Comparison of ENCODE assay signal across 1 mouse cellular context in the genomic region with DNA sequence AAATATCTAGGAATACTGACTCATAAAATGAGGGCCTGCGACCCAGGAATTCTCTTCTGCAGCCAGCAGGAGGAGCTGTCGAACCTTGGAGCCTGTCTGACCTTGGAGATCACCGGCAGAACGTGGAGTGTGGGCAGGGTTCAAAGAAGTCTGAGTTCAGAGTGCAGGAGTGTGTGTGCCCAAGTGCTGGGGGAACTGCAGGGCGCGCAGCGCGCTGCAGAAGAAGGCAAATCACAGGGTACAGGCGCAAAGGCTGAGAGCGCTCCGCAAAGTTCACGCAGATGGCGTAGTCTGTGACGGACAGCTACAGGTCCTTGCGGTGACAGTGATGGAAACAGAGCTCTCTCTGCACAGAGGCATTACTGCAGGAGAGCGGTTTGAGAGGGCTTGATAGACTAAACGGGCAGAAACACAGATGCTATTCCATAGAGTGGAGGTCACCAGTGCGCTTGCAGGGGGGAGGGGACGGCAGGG.
TF ChIP-seq lines count a peak whose summit lies in the region.

No protein-coding gene starts in this region.

TF ChIP-seq in myocyte, 11 proteins besides CTCF, POLR2A, EP300 and RAD21:
- TF ChIP-seq TCF3 (IDR thresholded peaks at IDR 0.05; ENCODE audit: insufficient read length, low read depth) (no peak), E2F4 (IDR thresholded peaks at IDR 0.05; ENCODE audit: insufficient read depth) (no peak), CEBPB (IDR thresholded peaks at IDR 0.05; ENCODE audit: insufficient read depth, poor library complexity, severe bottlenecking) (no peak), MYOD1 (IDR thresholded peaks at IDR 0.05; ENCODE audit: control insufficient read depth in 1 of 3, insufficient read length in 2 of 3, low read depth in 2 of 3) (peak in 1 of 3 experiments; percentile 15), MYOG (IDR thresholded peaks at IDR 0.05; ENCODE audit: control insufficient read depth in 1 of 3, insufficient read depth in 1 of 3, insufficient read length in 2 of 3, low read depth in 2 of 3) (peak in 1 of 3 experiments; percentile 10)
TF ChIP-seq in myocyte: peak in this region for 2.
